ENCODE assay signal across 22 mouse cellular contexts in the genomic region with DNA sequence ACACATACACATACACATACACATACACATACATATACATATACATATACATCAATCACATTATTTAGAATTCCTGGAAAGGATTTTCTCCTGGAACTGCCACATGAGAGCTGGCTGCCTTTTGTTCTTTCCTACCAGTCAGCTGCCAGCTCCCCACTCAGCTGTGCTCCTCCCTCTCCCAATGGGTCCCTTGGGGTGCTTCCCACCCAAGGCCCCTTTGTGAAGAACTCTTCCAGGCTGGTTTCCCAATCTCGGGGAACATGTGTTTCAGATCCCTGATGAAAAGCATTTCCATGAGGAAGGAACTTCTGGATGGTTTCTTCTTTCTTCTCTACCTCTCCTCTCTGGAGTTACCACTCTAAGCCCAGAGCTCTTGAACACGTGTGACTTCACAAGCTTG. TPM values are rescaled to one million over a fixed set of nuclear protein-coding genes. Genes with fewer than 3 reads are reported as not detected.
DNase-seq lines count a peak whose midpoint lies in the region; ATAC-seq and TF ChIP-seq lines count a peak whose summit lies in the region.
"Had no signal": no experiment of that assay in that cellular context is flagged by ENCODE, and none has a peak within 500 bp of the region (broad histone marks: within the 10 kb centered on the region; RNA-seq: fewer than 3 reads in every experiment).

No protein-coding gene starts in this region.

- no peak overlapping the region for H3K4me2 ChIP-seq in intestine, embryonic 14.5 days (ENCODE audit: low read length)
- no peak overlapping the region for H3K4me2 ChIP-seq in intestine, postnatal 0 days (replicated peaks; ENCODE audit: low read depth)
- H3K4me2 ChIP-seq: embryonic facial prominence, embryonic 12.5 days; forebrain, embryonic 13.5 days; forebrain, embryonic 15.5 days had no signal

- intact Hi-C loops in heart, postnatal 25 days (cut with DNase I) = no loop called here

- ATAC-seq in intestine, embryonic 14.5 days (replicated peaks; ENCODE audit: low FRiP score, low TSS enrichment, low read depth) = no peak
- no peak for ATAC-seq in intestine, postnatal 0 days
- ATAC-seq: activated CD4-positive, CD25-positive, alpha-beta regulatory T cell, adult 4 months; forebrain, embryonic 13.5 days; forebrain, embryonic 15.5 days; forebrain, postnatal 0 days; Patski had no signal

- peak; percentile 36 for DNase-seq in gastrocnemius, adult 18-20 months (ENCODE audit: low spot score)
- no peak for DNase-seq in gastrocnemius, postnatal 10 days
- peak; percentile 95 for DNase-seq in heart, adult 11 months
- DNase-seq in heart, postnatal 25 days (ENCODE audit: low spot score) = no peak
- DNase-seq in intestine, embryonic 14.5 days (ENCODE audit: low spot score) = peak; percentile 16
- no peak for DNase-seq in kidney, adult 8-10 months
- DNase-seq: adrenal gland, adult 8-10 months; adrenal gland, postnatal 14 days; adrenal gland, postnatal 36 days; cerebellum, adult 11-12 months; cerebellum, adult 2 months; cerebellum, adult 9-10 months; cerebellum, postnatal 10 days; cerebellum, postnatal 25 days; forebrain, postnatal 0 days had no signal

- H3K27ac ChIP-seq in intestine, embryonic 14.5 days (ENCODE audit: low read depth) = no peak overlapping the region
- no peak overlapping the region for H3K27ac ChIP-seq in intestine, postnatal 0 days (ENCODE audit: low read depth, low read length)
- H3K27ac ChIP-seq: embryonic facial prominence, embryonic 10.5 days; embryonic facial prominence, embryonic 12.5 days; forebrain, embryonic 13.5 days; forebrain, embryonic 15.5 days had no signal

- 88% methylated on average over 2 of the region's 2 CpGs for WGBS in intestine, embryonic 14.5 days
- 69% methylated on average over 2 of the region's 2 CpGs for WGBS in intestine, postnatal 0 days

- TF ChIP-seq CTCF in intestine, postnatal 0 days (IDR thresholded peaks at IDR 0.05; ENCODE audit: low read depth) = no peak

- no peaks in the 10 kb centered on the region for H3K27me3 ChIP-seq in intestine, embryonic 14.5 days (replicated peaks; ENCODE audit: control insufficient read depth, insufficient read depth, low read length)
- H3K27me3 ChIP-seq in intestine, postnatal 0 days (replicated peaks; ENCODE audit: control insufficient read depth, insufficient read depth, low read length) = no peaks in the 10 kb centered on the region; the same call in 1 of the 2 replicates
- H3K27me3 ChIP-seq: Patski had no signal

- H3K4me1 ChIP-seq in intestine, embryonic 14.5 days (replicated peaks; ENCODE audit: control insufficient read depth, insufficient read depth, low read length) = no peaks in the 10 kb centered on the region
- no peaks in the 10 kb centered on the region for H3K4me1 ChIP-seq in intestine, postnatal 0 days (replicated peaks; ENCODE audit: control insufficient read depth, insufficient read depth, low read length)

- no peak overlapping the region for H3K4me3 ChIP-seq in intestine, embryonic 14.5 days (ENCODE audit: low read depth, low read length)
- H3K4me3 ChIP-seq in intestine, postnatal 0 days (ENCODE audit: low read depth, low read length) = no peak overlapping the region
- H3K4me3 ChIP-seq: embryonic facial prominence, embryonic 10.5 days; embryonic facial prominence, embryonic 12.5 days; forebrain, embryonic 13.5 days; forebrain, embryonic 15.5 days had no signal

- no peaks in the 10 kb centered on the region for H3K36me3 ChIP-seq in intestine, embryonic 14.5 days (ENCODE audit: control insufficient read depth, insufficient read depth, low read length)
- H3K36me3 ChIP-seq in intestine, postnatal 0 days (ENCODE audit: control insufficient read depth, insufficient read depth) = no peaks in the 10 kb centered on the region
- H3K36me3 ChIP-seq: embryonic facial prominence, embryonic 10.5 days; embryonic facial prominence, embryonic 12.5 days; forebrain, embryonic 15.5 days had no signal

- H3K9me3 ChIP-seq in intestine, embryonic 14.5 days (ENCODE audit: control insufficient read depth, low read length) = no peaks in the 10 kb centered on the region
- no peaks in the 10 kb centered on the region for H3K9me3 ChIP-seq in intestine, postnatal 0 days (ENCODE audit: control insufficient read depth)
- H3K9me3 ChIP-seq: embryonic facial prominence, embryonic 10.5 days; embryonic facial prominence, embryonic 12.5 days; forebrain, embryonic 13.5 days; forebrain, embryonic 15.5 days had no signal

- no peak overlapping the region for H3K9ac ChIP-seq in intestine, embryonic 14.5 days (ENCODE audit: low read length)
- H3K9ac ChIP-seq in intestine, postnatal 0 days (ENCODE audit: low read depth, low read length) = no peak overlapping the region
- H3K9ac ChIP-seq: embryonic facial prominence, embryonic 12.5 days; forebrain, embryonic 13.5 days; forebrain, embryonic 15.5 days; forebrain, postnatal 0 days had no signal

RNA-seq across cellular contexts. Expression of gene Ets1, which starts 52.3 kb away (rescaled TPM):
- 10 to 100 TPM in 1 of 2 experiments, 1 to 10 TPM in 1; 6.8 to 15.2 TPM for total RNA-seq in gastrocnemius, adult 18-20 months (2021)
- total RNA-seq in gastrocnemius, postnatal 10 days (2021) = 10 to 100 TPM; 36.6 to 47.7 TPM
- 10 to 100 TPM; 64.3 to 67.1 TPM for total RNA-seq in heart, postnatal 25 days (2021)
- polyA plus RNA-seq in intestine, embryonic 14.5 days (2014; fragmentation: Nextera tagmentation; extraction: Ambion mirVana) = 46.3 and 51.3 TPM in 2 replicates
- 13.3 and 13.6 TPM in 2 replicates for polyA plus RNA-seq in intestine, postnatal 0 days (2015; fragmentation: Nextera tagmentation; extraction: Ambion mirVana)

Comparison
In these comparisons a context has a peak if more than half of its experiments do, and no peak if none do; other contexts are left out.
1. DNase-seq: peak in gastrocnemius, adult 18-20 months (single experiment), heart, adult 11 months (single experiment) and intestine, embryonic 14.5 days (single experiment); none in gastrocnemius, postnatal 10 days (single experiment), heart, postnatal 25 days (single experiment) and kidney, adult 8-10 months (0 of 2).